Mouse (Mus musculus) liver, adult 2 months (tissue): Measurements from ENCODE around the gene Limk1. TPM values are rescaled to one million over a fixed set of nuclear protein-coding genes. Genes with fewer than 3 reads are reported as not detected.
"Not testable (repeated sequence)": the region's sequence is repeated elsewhere in the genome, so short reads cannot be mapped to it uniquely, and the experiment has no call there.

ENCODE experiments used
- DNase-seq: peaks from one replicate; pipeline ENCODE4 v3.0.0-alpha.2; 2011; ENCODE audit warnings: low read depth, low spot score; ENCODE audit errors: extremely low read depth
- H3K27ac ChIP-seq: fragments of 200-500 bp; replicated peaks from 2 replicates; pipeline ENCODE4 v1.5.1; 2012; ENCODE audit warnings: low read depth, mild to moderate bottlenecking, control low read depth, inconsistent platforms, low read length; ENCODE audit not compliant: insufficient read depth
- H3K27me3 ChIP-seq: fragments of 200-500 bp; 2 replicates; pipeline ENCODE4 v1.6.1; 2012; ENCODE audit warnings: mild to moderate bottlenecking, moderate library complexity, low read length, inconsistent platforms; ENCODE audit not compliant: control insufficient read depth, insufficient read depth
- H3K36me3 ChIP-seq: fragments of 200-500 bp; 2 replicates; pipeline ENCODE4 v1.6.1; 2012; ENCODE audit warnings: low read length, inconsistent platforms; ENCODE audit not compliant: control insufficient read depth, insufficient read depth
- H3K4me1 ChIP-seq: fragments of 200-500 bp; 2 replicates; pipeline ENCODE4 v1.6.1; 2011; ENCODE audit warnings: low read length; ENCODE audit not compliant: control insufficient read depth, insufficient read depth
- H3K4me3 ChIP-seq: fragments of 200-500 bp; 2 replicates; pipeline ENCODE4 v1.5.1; 2011; ENCODE audit warnings: low read depth, mild to moderate bottlenecking, control low read depth, low read length, moderate library complexity; ENCODE audit not compliant: insufficient read depth
- H3K79me2 ChIP-seq: fragments of 200-500 bp; 2 replicates; pipeline ENCODE4 v1.6.1; 2012; ENCODE audit warnings: inconsistent platforms, mild to moderate bottlenecking, low read length, moderate library complexity; ENCODE audit not compliant: control insufficient read depth, insufficient read depth
- H3K9ac ChIP-seq: fragments of 200-500 bp; 2 replicates; pipeline ENCODE4 v1.6.1; 2012; ENCODE audit warnings: low read depth, mild to moderate bottlenecking, control low read depth, inconsistent platforms, low read length
- CTCF ChIP-seq: fragments of 200-500 bp; IDR thresholded peaks from 2 replicates; pipeline ENCODE4 v1.5.1; 2011; ENCODE audit warnings: low read depth, low read length, control low read depth
- POLR2A ChIP-seq: fragments of 200-500 bp; IDR thresholded peaks from 2 replicates; pipeline ENCODE4 v1.6.1; 2011; ENCODE audit warnings: low read length, control low read depth; ENCODE audit not compliant: insufficient read depth; ENCODE audit errors: extremely low read depth
- WGBS: fragments of 180-500 bp; shearing (Covaris S2); methylation state at CpG from one replicate; pipeline ENCODE4 v1.1.7; 2018; 5-methylcytosine and 5-hydroxymethylcytosine counted together
- polyA plus RNA-seq: library from polyadenylated mRNA; depleted of rRNA; stranded (reverse); fragments of >200 nt; gene quantifications from 2 replicates; pipeline ENCODE4 v1.2.3, GENCODE M21; 2012
- total RNA-seq: library from RNA; depleted of rRNA; stranded (reverse); fragments of >200 nt; gene quantifications from 2 replicates; pipeline ENCODE4 v1.2.3, GENCODE M21; 2014

The Limk1 gene
- total and polyA plus RNA-seq, 2 experiments: 0.83 to 2.7 TPM

DNA sequence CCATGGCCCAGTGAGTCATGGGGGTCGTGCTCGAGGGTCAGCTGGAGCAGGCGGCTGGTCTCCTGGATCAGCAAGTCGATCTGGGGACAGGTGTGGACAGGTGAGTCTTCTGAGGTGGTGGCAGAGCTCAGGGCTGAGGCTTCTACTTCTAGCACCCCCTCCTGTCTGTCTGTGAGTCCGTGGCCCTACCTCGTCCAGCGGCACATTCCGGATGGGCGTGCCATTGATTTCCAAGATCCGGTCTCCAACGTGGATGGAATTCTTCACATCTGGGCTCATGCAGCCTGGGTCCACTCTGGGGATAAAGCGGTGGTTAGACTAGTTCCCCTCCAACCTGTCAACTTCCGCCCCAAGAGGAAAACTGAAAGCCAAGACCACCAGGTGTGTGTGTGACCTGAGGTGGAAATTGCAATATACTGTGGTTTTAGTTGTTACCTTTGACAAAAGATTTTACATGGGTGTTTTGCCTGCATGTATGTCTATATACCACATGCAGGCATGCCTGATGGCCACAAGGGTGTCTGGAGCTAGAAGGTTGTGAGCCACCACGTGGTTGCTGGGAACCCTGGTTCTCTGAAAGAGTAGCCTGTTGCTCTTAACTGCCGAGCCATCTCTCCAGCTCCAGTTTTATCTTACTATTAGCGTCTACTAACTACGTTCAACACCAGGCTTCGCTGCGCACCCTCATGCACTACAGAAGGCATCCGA lies 19.2 kb downstream of the Limk1 start:
- Histone ChIP-seq H3K27ac (no peak overlapping the region), H3K79me2 (no peaks in the 10 kb centered on the region), H3K4me1 (no peaks in the 10 kb centered on the region), H3K4me3 (no peak overlapping the region), H3K36me3 (no peaks in the 10 kb centered on the region), H3K27me3 (no peaks in the 10 kb centered on the region), H3K9ac (no peak overlapping the region)
- no peak for DNase-seq
- TF ChIP-seq POLR2A: no peak
- 88% methylated on average over 20 of the region's 20 CpGs for WGBS

GRCm38 (mm10) chr5:134668495-134668894 lies 19.9 kb downstream of the Limk1 start:
- Histone ChIP-seq H3K9ac (no peak overlapping the region), H3K27ac (no peak overlapping the region), H3K4me3 (no peak overlapping the region), H3K79me2 (no peaks in the 10 kb centered on the region), H3K36me3 (no peaks in the 10 kb centered on the region), H3K27me3 (no peaks in the 10 kb centered on the region), H3K4me1 (no peaks in the 10 kb centered on the region)
- TF ChIP-seq POLR2A (no peak), CTCF (peak; percentile 82)
- 70% methylated on average over 8 of the region's 8 CpGs for WGBS
- peak; percentile 24 for DNase-seq

- WGBS: 94% methylated on average over 4 of the region's 4 CpGs
- no peaks in the 10 kb centered on the region for H3K36me3 ChIP-seq
- no peak for TF ChIP-seq POLR2A
- no peak for TF ChIP-seq CTCF
These were observed 31.7 kb downstream of the Limk1 start for GRCm38 (mm10) chr5:134656708-134657107.

GRCm38 (mm10) chr5:134652015-134652414 lies 36.4 kb downstream of the Limk1 start:
- Histone ChIP-seq H3K36me3 (no peaks in the 10 kb centered on the region), H3K27ac (no peak overlapping the region), H3K9ac (no peak overlapping the region), H3K4me1 (peaks cover 3% of the 10 kb centered on the region; the same call in 1 of the 2 replicates), H3K79me2 (no peaks in the 10 kb centered on the region), H3K27me3 (no peaks in the 10 kb centered on the region), H3K4me3 (no peak overlapping the region)
- TF ChIP-seq POLR2A: no peak
- no peak for TF ChIP-seq CTCF
- DNase-seq: no peak
- 24% methylated on average over 7 of the region's 7 CpGs for WGBS

More at GRCm38 (mm10) chr5:134656708-134657107, 31.7 kb downstream of the Limk1 start:
- H3K9ac ChIP-seq: no peak overlapping the region
- no peaks in the 10 kb centered on the region for H3K4me1 ChIP-seq
- no peaks in the 10 kb centered on the region for H3K79me2 ChIP-seq
- no peak overlapping the region for H3K4me3 ChIP-seq
- no peaks in the 10 kb centered on the region for H3K27me3 ChIP-seq
- DNase-seq: no peak
- no peak overlapping the region for H3K27ac ChIP-seq

DNA sequence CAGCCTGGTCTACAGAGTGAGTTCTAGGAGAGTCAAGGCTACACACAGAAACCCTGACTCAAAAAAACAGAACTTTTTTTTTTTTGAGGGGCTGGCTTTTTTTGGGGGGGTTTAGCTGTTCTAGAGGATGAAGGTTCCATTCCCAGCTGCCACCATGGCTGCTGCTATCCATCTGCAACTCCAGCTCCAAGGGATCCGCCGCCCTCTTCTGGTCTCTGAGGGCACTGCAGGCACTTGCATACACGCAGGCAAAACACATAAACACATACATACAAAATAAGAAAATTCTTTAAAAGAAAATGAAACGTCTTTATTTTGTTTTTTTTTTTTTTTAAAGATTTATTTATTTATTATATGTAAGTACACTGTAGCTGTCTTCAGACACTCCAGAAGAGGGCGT lies 37.5 kb downstream of the Limk1 start:
- Histone ChIP-seq H3K4me3 (no peak overlapping the region), H3K79me2 (no peaks in the 10 kb centered on the region), H3K9ac (no peak overlapping the region), H3K36me3 (no peaks in the 10 kb centered on the region), H3K4me1 (peaks cover 3% of the 10 kb centered on the region; the same call in 1 of the 2 replicates), H3K27me3 (no peaks in the 10 kb centered on the region), H3K27ac (no peak overlapping the region)
- TF ChIP-seq CTCF: peak; percentile 93
- TF ChIP-seq POLR2A: no peak
- DNase-seq: peak; percentile 39
- 55% methylated on average over 5 of the region's 5 CpGs for WGBS

DNA sequence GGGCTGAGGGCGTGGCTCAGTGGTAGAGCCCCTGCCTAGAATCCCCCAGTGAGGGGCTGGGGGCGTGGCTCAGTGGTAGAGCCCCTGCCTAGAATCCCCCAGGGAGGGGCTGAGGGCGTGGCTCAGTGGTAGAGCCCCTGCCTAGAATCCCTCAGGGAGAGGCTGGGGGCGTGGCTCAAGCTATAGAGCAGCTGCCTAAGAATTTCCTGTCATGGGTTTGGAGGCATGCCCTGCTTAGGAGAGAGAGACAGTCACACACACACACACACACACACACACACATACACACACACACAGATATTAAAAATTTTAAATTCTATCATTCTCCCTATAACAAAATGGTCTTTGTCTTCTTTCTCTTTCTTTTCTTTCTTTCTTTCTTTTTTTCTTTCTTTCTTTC lies 39.4 kb downstream of the Limk1 start:
- not testable (repeated sequence) for H3K36me3 ChIP-seq, H3K9ac ChIP-seq, H3K4me1 ChIP-seq, DNase-seq, H3K27me3 ChIP-seq, H3K4me3 ChIP-seq, H3K79me2 ChIP-seq, H3K27ac ChIP-seq
- WGBS: 79% methylated on average over 3 of the region's 4 CpGs
